Mouse (Mus musculus): ENCODE measurements around the gene Ccna1.

The Ccna1 gene

DNA sequence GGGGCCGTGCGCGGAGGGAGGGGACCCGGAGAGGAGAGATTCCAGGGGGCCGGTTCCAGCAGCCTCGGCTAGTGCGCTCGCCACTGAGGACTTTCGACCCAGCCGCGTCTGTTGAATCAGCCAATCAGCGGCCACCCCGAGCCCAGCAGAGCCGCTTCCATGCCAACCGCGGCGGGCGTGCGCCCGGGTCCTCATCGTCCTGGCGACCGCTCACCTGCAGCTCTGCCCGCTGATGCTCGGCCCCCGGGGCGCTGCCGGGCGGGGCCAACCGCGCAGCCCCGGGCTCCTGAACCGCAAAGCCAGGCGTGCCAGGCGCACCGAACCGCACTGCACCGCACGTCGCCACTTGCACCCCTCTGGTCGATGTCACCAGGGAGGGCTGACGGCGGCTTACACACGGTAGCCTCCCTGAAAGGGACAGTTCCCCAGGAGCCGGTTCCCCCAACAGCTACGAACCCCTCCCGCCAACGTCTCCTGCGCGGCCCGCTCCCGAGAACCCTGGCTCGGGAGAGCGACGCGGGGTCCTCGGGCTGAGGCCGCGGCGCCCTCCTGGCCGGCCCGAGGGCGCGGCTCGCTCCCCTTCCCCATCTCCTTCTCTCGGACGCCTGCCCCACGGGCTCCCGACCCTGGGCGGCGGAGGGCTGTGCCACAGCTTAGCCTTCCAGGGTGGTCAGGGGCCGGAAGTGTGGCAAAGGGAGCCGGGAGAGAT, at the start of gene Ccna1:
Gene Ccna1 (minus strand): TSS at position 464 of the 709 bp plus-strand sequence.
- DNase-seq (ENCODE audit: low spot score): peak; percentile 68

DNA sequence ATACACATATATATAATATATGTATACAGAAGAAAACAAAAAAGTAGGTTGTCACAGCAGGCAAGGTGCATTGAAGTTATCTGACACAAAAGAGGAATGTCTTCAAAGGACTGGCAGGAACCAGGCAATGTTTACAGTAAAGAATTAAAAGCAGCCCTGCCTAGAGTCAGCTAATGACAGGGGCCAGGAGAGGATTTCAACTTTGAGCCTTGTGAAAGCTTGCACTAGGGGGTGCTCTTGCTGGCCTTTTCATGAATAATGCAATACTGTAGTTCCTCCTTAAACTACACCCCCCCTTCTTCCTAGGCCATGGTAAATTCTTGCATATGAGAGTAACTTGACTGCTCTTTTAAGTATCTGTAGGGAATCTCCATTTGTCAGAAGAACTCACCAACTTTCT, 45.8 kb upstream of the Ccna1 start:
- DNase-seq (ENCODE audit: low spot score): no peak

DNA sequence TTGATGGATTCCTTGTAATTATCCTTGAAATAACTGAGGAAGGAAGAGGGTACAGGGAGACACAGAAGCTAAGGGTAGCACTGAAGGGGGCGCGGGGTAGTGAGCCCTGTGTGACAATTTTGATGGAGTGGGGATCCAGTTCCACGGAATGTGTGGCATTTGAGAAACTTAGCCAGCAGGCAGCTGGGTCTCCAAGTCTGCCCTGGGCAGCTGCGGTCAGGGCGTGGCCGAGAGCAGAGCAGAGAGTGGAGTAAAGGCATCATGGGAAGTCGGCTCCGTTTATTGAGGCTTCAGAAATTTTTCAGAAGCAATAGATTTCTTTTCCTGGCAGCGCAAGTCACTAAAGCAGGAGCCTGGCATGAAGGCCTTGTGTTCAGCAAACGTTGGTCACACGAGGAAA, 43.7 kb upstream of the Ccna1 start:
- DNase-seq (ENCODE audit: low spot score): no peak

DNA sequence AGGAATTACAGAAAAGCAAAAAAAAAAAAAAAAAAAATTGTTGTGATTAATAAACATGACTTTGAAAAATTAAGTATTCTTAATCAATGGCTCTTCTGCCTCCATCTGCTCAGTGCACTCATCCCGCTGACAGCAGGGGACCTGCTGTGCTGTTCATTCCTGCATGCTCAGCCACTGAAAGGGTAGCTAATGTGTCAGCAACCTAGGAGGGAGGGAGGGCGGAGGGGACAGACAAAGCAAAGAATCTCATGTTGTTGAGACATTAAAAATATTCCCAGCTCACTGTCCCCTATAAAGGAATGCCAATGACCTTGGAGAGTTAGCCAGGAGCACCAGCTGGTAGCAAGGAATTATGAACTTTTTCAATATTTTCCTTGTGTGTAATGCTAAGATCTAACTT, 42.7 kb upstream of the Ccna1 start:
- no peak for DNase-seq (ENCODE audit: low spot score)

DNA sequence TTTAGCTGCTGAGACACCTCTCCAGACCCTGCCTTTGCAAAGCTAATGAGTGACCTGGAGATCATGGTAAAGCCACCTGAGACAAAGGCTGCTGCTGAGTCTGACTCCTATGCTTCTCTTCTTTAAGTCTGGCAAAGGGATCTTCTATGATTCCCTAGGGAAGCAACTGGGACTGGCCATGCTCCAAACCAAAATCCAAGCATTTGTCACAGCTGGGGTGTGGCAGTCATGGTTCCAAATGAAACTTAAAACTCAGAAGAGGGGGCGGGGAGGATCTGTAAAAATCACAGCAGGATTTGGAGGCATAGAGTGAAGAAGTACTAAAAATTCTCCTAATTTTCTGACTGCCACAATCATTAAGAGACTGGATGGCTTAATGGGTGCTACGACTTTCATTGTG, 41.9 kb upstream of the Ccna1 start:
- no peak for DNase-seq (ENCODE audit: low spot score)

DNA sequence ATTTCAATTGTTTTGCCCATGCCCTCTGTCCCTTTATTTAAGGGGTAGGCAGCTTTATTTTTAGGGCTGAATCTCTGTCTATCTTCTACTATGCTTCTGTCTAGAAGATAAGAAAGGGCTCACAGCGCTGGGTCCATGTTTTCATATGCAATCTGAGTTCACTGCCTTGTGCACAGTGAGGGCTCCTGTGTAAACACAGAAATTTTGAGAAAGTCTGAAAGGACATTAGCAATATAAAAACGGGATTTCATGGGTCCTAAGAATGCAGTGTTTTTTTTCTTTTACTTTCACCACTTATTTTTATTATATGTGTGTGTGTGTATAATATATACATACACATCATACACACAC, 41.3 kb upstream of the Ccna1 start:
- no peak for DNase-seq (ENCODE audit: low spot score)

DNA sequence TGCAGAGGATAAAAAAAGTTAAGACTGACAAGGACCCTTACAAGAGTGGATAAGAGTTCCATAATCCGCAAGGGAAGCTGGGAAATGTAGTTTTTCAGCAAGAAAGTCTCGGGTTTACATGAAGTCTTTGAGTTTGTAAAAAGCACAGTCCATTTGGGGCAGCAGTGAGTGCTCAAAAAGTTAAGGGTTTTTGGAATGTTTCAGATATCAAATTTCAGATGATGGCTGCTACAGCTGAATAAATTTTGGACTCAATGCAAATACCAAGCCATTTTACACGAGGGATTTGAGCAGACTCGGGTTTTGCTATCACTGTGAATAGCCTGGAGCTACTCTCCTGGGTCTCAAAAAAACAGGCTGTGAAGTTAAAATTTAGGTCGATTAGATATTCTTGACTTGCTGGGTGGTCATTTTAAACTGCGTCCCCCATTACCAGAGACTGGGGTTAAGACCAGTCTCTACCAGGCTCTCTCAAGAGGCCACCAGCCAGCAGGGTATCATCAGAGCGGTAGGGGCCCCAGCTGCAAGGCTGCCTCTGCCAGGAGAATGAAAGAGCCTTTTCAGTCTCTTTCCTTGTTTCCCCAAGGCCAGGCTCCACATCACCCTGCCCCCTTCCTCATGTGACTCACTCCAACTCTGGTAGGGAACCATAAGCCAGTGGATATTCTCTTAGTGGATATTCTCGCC, 40.8 kb upstream of the Ccna1 start:
- DNase-seq (ENCODE audit: low spot score): peak; percentile 26

DNA sequence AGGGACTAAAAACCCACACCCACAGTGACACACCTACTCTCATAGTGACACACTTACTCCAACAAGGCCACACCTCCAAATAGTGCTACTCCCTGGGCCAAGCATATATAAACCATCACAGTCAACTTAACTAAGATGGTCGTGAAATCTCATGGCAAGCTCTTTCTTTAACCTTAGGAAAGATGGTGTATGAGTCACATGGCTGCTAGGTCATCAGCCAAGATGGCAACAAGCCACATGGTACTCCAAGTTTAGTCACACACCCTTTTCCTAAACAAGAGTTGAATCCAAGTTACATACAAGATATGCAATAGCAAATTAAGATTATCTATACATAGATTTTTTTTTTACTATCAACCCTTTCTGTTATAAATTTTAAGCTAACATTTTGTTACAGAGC, 37.9 kb upstream of the Ccna1 start:
- no peak for DNase-seq (ENCODE audit: low spot score)

DNA sequence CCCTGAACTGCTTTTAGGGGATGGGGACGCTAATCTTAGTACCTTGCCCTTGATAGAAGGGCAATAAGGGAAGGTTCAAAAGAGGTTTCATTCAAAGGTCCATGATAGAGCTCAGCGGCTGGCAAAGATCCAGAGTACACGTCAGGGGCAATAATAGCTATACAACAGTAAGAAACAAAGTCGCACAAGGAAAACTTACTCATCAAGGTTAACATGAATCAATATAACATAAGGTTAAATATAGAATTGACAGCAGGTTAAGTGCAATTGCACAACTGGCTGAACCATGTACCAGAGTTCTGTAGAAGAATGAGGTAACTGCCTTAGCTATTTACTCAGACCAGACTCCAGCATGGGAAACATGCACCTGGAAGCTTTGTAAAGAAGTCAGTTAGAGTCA, 34.0 kb upstream of the Ccna1 start:
- DNase-seq (ENCODE audit: low spot score): no peak

DNA sequence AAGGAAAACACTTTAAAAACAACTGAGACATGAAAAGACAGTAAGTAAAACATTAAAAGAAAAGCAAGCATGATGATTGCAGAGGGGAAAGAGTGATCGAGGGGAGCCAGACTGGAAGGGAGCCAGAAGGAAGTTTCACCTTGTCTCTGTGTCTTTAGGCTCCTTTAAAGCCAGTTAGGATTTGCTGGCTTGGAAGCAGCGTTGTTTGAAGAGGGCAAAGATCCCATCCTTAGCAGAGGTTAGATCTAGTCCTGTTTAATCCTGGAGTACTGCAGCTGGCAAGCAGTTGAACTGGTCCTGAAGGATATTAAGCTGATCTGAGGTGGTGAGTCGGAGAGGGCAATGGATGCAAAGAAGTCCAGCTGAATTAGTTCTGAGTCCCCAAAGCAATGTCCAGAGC, 33.5 kb upstream of the Ccna1 start:
- DNase-seq (ENCODE audit: low spot score): no peak

DNA sequence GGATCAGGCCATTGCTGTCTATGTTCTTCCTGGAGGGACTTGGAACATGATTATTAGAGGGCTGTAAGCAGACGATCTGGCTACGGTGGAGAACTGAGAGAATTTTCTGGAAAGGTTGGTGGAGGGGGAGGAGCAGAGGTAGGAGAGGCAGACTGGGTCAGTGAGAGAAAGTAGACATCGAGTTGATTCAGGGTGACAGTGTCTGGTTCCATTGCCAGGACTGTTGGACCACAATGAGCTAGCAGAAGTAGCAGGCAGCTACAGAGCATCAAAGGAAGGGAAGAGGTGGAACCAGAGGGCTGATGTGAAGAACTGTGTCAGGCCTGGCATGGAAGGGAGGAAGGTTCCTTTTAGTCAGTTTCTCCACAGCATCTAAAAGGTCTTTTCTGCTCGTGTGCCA, 33.1 kb upstream of the Ccna1 start:
- no peak for DNase-seq (ENCODE audit: low spot score)

DNA sequence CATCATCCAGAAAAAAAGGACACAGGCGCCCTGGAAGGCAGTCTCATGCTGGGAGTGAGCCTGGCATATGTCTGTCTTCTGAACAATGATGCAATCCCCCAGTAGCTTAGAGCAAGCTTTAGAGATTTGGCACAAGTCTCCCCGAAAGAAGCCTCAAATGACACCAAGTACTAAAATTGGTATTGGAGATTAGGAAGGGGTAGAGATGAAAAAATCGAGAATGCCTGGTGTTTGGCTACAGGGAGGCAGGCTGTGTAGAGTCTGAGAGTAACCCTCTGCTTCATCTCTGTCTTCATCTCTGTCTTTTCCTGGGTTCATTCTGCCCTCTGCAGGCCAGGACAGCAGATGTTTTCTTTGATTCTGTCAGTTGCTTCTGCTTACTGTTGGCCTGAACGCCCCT, 32.1 kb upstream of the Ccna1 start:
- no peak for DNase-seq (ENCODE audit: low spot score)

DNA sequence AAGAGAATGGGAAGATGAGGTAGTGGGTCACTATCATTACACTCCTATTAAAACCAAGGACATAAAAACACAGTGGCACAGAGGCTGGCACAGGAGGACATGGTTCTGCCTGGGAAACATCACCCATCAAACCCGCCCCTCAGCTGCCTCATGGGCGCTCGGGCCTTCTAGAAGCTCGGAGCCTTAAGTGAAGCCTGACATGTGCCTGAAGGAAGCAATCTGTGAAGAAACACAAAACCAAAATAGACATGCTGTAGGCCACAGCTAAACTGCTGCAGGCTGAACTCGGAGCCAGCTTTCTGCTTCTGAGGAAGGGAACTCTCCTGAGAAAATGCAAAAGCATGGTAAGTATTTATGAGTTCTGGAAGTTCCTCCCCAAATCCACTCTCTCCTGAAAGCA, 31.6 kb upstream of the Ccna1 start:
- DNase-seq (ENCODE audit: low spot score): no peak

DNA sequence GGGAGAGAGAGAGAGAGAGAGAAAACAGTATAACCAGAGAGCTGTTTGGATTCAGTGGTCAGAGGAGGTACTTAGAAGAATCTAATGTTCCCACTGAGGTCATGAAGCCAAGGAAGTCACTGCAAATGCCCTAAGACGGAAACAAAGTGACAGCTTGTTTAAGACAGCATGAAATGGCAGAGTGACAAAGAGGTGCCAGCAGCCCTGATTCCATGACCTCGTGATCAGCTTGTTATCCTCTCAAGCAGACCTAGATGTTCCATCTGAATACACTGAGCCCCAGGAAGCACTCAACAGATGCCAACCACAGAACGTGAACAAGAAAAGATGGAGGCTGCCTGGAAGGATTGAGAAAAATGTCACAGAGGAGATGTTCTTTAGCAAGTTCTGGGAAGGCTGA, 30.4 kb upstream of the Ccna1 start:
- DNase-seq (ENCODE audit: low spot score): no peak

DNA sequence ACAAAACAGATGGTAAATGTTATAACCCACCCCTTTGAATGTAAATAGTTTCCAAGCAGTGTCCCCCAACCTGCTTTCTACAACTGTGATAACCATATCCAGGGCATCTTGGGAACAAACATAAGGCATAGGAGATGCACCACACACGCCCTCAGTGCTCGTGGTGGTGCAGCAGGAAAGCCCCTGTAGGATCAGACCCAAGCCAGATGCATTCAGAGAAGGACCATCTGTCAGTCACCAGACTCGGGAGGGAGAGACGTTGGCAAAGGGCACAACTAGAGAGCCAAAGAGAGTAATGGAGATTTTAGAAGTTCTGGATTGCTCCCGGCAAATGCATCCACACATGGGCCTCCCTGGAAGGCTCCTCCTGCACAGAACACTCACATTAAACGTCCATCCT, 29.5 kb upstream of the Ccna1 start:
- no peak for DNase-seq (ENCODE audit: low spot score)

DNA sequence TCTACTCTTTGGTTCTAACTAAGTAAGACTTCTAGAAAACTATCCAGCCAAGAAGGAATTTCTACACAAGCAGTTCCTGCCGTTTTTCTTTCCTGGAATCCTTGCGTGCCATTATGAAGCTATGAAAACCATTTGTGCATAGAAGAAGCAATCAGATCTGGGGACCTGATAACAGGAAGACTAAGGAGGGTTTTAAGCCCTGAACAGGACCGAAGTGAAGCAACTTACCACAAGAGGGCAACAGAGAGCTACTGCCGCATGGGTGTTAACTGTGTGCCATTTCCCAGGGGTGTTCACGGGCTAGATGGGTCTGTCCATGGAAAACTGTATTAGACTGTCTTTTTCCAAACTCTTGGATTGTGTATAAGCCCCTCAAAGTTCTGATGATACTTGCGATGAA, 24.8 kb upstream of the Ccna1 start:
- peak; percentile 60 for DNase-seq (ENCODE audit: low spot score)

DNA sequence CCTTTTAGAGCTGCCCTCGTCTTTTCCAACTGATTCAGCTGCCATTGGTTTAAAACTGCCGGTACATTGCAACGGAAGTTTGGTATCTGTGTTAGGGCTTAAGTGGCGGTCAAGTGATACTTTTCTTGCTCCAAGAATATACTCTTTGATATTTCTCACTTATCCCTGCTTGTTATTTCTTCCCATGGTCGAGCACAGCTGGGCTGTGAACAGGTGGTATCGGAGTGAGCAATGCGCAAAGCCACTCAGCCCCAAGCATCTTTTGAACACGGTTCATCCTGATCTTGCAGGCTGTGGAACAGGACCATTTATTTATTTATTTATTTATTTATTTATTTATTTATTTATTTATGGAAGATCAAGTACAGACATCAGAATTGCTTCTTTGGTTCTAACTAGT, 24.3 kb upstream of the Ccna1 start:
- DNase-seq (ENCODE audit: low spot score): no peak

DNA sequence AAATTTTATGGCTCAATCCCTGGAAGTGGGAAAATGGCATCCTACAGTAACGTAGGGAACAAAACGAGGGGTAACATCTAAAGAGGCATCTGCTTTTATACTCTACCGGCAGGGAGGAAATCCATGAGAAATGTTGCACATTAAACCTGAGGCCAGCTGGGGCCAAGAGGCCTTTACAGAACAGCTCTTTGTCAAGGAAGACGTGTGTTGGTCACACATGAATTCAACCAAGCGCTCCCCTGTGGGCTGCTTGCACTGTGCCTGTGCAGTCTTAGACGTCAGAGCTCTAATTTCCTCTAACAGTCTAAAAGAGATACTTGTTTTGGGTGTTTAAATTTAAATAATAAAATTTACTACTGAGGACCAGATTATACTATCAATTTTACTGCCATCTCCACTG, 22.9 kb upstream of the Ccna1 start:
- no peak for DNase-seq (ENCODE audit: low spot score)

DNA sequence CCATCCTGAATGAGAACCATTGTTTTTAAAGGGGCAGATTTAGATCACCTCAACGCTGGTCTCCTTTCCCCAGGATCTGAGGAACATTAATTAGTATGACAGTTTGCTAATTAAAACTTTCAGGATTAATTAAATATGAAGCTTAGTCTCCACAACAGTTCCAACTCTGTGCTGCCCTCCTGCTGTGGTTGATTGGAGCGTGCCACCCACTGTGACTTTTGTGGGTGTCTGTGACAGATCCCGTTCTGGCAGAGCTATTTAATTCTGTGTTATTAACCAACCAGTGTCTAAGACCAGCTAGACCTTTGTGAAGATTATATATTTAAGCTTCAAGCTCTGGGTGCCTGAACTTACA, 20.0 kb upstream of the Ccna1 start:
- DNase-seq (ENCODE audit: low spot score): no peak

DNA sequence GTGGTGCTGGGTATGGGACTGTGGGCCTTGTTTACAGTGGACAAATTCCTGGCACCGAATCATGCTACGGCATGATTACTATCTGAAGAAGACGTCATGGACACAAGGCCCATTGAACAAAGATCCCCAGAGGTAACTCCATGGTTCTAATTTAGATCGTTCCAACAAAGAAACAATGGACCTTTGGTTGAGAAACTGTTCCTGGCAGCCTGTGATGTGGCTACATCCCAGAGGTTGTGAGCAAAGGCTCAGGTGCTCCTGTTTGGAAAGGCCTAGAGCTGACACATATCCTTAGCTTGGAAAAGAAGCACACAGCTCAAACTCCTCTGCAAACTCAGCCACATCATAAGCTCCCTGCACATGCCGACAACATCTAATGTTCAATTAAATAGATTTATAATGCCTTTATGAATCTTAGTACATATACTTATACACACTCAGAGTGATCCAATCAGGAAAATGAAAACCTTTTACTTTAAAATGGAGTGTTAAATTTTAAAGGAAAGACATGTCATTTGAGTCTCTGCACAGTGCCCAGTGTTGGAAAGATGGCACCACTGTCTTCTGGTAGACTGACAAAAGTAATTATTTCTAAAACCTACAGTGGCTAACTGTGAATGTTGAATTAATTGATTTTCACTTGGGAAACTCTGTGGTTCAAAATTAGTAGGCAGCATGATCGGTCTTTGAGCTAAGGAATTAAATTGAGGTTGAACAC, 19.4 kb upstream of the Ccna1 start:
- DNase-seq (ENCODE audit: low spot score): no peak

DNA sequence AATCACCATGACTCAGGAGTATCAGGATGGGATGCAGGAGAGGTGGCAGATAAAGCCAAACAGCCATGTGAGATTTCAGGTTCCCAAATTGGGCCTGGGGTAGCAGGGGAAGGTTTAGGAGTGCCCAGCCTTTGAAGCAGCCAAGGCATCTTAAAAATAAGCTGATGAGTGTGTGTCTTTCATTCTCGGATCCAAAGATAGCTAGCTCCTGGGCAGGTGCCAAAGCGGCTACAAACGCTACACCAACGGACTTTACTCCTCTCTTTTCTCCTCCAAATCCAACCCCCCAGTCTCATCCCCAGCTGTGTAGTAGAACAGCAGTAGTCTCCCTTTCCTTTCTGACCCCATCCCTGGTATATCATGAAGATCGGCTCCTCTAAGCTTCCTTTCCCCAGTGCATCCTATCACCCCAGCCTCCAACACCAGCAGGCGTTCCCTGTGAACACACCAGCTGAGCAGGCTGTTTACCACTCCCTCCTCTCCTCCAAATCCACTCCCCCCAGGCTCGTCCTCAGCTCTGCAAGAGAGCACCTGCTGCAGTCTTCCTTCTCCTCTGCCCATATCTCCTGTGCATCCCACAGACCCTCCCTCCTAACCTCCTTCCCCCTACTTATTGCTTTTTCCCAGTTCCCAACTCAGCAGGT, 12.6 kb upstream of the Ccna1 start:
- DNase-seq (ENCODE audit: low spot score): no peak

DNA sequence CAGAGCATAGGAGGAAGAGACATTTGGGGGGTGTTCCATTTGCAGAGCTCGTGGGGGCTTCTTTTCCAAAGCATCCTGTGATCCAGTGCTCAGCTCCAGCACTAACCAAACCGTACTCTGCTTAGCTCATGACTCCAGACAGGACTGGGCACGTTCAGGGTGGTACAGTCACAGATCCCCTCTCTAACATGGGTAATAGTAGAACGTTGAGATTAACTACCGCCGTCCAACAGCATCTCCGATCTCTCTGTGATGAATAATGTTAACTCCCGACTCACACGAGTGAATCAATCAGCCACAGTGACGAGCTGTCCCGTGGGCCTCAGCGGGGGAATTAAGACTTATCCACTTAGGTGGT, 11.3 kb upstream of the Ccna1 start:
- no peak for DNase-seq (ENCODE audit: low spot score)

Data from ovary, postnatal 36 days (tissue).